Mouse (Mus musculus) adrenal gland, postnatal 14 days (tissue): Measurements from ENCODE around the gene Txk. TPM values are rescaled to one million over a fixed set of nuclear protein-coding genes. Genes with fewer than 3 reads are reported as not detected.

Experiments
- DNase-seq: peaks from one replicate; pipeline ENCODE4 v3.0.0; 2021; ENCODE audit warnings: mixed read lengths
- total RNA-seq: library from RNA; stranded (reverse); gene quantifications from 2 replicates; pipeline ENCODE4 v1.2.3, GENCODE M21; 2021

Txk gene
- total RNA-seq, 1 experiment from 2014 or later: not detected

DNA sequence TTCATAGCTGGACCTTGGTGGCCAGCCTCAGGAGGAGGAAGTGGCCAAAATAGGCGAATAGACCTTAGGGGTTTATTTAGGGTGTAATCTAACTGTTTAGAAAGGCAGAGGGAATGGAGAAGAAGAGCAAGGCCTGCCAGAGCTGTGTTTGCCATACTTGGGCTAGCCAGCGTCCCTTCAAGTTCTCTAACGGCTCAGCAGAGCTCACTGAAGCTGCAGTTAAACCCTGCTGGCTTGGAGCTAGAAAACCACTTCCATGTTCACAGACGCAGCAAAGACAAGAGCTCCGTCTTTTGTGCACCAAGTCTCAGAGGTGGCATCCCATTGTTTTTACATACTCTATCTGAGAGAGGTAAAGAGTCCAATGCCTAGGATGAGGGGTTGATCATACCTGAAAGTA, 2.4 kb downstream of the Txk start:
- no peak for DNase-seq

DNA sequence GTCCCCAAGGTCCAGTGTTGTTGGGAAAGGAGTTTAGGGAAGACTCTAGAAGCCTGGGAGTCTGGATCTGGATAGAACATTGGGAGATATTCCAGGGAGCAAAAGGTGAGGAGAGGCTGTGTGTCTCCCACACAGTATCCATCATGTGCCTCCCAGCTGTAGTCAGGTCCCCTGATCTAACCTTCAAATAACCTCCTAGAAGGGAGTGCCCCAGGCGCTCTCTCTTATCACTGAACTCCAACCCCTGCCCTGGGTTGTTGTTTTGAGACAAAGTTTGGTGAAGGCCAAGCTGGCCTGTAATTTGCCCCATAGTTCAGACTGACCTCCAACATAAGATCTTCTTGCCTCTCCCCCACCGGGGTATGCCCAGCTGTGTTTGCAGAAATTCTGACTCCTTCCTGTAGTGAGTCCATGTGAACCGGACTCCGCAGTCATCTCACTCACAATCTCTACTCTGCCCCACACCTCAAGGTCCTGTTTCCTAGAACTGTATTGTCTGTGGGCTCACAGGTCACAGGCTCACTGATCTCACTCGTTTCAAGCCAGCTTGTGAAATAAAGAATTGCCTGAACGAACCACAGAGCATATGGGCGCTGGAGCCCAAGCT, 3.8 kb downstream of the Txk start:
- DNase-seq: no peak

DNA sequence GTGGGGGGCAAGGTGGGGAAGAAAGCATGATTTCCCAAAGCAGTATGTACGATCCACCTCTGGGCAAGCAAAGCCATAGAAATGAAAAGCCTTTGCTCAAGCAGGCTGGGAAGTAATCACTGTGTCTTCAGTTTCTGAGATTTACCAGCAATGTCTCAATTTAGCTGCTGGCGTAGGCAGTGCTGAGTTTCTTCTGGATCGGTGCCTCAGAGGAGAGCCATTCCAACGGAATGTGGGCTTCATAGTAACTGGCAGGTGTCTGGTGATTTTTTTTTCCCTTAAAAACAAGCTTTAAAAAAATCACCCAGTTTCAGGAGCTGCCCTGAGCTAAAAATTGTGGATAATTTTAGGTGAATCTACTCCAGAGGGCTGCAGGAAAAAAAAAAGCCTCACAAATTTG, 5.2 kb downstream of the Txk start:
- DNase-seq: no peak

DNA sequence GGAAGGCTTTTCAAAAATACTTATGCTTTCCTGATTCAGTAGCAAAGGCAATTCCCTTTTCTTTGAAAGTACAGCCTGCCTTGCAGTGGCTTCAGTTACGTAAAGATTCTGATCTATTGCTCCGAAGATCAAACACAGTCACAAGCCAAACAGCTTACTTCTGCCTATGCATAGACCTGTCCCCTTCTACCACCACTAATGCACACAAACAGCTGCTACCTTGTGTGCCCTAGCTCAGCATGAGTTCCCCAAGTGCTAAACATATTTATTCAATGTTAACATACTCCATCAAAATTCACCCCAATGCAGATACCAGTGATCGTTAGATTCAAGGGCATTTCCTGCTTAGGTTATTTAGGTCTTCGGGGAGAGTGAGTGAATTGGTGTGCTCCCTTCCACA, 6.1 kb downstream of the Txk start:
- no peak for DNase-seq

DNA sequence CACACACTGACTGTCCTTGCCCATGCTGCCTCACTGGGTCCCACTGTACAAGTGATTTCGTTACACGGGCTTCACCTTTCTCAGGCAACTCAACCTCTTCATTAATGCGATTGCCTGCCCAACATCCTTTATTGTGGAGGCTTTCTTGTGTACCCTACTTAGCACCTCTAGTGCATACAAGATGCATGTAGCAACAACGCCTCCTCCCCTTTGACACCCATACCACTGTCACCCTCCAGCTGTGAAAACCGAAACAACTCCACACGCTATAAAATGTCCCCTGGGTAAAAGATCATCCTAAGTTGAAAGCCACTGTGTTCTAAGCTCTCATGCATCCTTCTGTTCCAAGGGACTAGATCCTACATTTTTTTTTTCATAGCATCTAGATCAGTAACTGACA, 9.5 kb downstream of the Txk start:
- DNase-seq: no peak

DNA sequence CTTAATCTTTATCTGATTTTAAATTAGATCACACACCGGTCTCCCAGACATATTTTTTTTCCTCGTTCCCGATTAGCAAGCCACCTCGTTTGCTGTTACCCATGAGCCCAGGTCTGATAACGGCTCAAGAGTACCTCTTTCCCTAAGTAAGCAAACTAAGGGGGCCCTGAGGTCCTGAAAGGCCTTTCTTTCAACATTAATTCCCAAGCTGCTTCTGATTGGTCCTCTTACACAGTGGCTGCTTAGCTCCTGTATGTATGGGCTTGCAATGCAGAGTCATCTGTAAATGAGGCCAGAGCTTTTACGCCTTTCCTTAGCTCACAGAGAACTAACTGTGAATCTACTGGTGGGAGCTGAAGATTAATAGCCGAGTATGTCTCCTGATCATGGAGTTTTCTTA, 15.7 kb downstream of the Txk start:
- no peak for DNase-seq

DNA sequence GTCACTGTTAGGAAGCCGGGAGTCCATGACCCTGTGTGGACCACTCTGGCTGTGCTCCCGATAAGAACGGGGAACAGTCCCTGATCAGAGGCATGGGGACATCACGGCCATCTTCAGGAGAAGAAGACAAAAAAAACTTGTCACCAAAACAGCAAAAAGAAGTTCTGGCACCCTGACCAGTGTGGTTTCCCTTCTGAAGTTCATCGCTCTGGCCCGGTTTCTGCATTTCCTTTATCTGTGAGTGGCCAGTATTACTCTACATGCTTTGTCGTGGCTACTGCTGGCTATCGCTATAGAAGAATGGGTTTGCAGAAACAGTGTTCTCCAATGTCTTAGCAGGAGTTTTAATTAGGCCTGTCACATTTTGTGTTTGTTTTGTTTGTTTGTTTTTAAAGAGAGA, 16.1 kb downstream of the Txk start:
- DNase-seq: no peak

DNA sequence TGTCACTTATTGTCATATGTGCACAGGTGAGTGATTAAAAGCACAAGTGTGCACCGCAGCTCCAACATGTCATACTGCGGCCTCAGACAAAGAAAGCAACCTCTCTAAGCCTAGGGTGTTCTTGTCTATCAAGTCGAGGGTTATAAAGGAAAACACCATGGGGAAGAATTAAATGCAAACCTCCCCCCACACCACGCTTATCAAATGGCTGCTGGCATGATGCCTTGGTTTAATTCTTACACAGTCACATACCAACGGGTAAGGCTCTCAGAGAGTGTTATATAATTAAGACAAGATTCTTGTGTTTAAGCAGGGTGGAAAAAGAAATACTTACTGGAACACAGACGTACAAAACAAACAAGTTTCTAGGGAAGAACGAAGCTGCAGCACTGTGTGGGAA, 16.8 kb downstream of the Txk start:
- DNase-seq: no peak

DNA sequence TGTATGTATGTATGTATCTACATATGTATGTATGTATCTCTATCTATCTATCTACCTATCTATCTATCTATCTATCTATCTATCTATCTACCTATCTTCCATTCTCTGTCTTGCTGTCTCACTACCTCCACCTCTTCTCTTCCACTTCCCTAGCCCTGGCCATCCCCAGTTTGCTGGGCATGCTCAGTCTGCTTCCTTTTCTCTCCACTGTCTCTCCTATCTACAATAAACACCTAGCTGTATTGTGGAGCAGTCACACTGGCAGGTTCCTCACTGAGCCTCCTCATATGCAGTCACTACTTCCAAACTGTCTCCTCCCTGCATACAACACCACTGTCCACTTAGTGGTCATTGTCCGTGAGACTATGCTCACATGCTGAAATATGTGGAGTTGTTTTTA, 19.7 kb downstream of the Txk start:
- no peak for DNase-seq

DNA sequence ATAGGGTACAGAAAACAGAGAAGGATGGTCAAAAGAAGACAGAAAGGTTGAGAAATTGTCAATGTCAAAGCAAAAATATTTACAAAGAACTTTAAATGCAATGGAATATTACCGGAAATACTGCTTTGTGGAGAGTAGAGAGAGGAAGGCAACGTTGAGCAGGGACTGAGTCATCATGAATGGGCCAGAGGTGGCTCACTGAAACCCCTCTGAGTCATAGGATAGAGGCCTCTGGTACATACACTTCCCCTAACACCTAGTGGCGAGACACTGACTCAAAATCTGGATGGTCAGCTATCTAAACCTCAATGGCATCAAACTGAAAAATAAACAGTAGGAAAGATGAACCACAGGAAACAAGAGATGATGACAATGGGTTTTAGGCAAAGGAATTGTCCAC, 27.2 kb downstream of the Txk start:
- no peak for DNase-seq

DNA sequence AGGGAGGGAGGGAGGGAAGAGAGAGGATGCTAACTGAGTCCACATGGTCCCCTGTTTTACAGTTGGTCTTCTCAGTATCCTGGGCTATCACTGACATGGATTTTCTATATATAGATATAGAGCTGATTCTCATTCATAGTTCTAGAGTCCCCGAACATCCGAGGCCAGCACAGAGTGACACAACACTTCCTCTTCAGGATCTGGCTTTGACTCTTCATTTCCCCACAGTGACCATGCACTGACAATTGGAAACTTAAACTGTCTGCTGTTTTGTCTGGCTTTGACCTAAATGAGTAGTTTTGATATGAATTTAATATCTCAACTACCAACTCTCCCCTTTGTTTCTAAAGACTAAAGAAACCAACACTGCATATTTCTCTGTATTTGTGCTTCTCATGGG, 29.1 kb downstream of the Txk start:
- DNase-seq: no peak

DNA sequence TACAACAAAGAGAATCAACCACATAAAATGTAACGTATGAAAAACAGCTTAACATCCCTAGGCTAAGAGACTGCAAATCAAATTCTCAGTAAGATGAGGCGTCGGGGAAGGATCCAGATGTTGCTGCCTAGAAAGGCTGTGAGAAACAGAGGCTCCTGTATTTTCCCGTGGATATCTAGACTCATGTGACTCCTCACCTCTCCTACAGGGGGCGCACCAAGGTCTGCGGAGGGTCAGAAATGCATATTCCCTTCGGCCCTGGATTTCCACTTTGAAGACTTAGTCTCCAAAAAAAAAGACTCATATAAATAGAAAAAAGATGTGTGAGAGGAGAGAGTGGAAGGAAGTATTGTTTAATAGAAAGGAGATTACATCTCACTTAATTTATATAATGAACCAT, 32.0 kb downstream of the Txk start:
- DNase-seq: peak; percentile 8

DNA sequence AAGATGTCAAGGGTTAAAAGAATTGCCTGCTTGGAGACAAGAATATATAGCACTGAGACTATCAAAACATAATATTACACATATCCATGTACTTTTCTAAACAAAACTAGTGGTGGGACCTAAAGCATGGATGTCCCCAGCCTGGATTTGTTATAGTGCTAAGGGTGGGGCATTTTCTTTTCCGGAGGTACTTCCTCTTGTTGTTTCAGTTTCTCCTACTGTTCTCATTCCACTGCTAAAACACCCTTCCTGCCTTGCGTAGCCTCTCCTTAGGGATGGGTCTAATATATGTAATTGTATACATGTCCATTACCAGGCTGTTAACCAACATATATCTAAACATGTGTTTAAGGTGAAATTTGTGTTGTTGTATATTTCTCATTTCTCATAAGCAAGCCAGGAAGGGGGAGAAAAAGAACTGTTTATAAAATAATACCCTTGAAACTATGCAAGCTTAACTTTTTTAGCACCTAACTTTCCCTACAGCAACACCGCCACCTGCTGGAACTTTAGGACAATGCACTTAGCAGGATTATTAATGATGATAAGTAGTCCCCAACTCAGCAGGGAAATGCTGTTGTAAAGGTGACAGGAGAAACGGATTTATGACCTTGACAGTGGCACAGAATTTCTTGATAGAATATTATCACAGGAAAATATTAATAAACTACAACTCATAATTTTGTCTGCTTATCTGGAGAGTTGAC, 41.9 kb downstream of the Txk start:
- DNase-seq: peak; percentile 76

DNA sequence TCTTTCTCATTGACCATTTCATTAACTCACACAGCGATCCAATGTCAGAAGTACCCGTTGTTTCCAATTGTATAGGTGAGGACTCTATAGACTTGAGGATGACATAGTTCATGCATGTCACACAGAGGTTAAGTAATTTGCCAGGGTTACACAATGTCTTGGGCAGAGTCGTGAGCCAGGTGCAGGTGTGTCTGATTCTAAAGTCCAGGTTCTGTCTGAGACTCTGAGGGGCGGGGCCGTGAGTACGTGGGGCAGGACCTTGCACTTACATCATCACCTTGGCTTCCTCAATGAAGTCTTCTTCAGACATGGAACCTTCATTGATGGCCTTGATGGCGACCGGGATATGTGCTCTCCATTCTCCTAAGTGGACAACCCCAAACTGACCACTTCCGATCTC, 42.6 kb downstream of the Txk start:
- DNase-seq: no peak

DNA sequence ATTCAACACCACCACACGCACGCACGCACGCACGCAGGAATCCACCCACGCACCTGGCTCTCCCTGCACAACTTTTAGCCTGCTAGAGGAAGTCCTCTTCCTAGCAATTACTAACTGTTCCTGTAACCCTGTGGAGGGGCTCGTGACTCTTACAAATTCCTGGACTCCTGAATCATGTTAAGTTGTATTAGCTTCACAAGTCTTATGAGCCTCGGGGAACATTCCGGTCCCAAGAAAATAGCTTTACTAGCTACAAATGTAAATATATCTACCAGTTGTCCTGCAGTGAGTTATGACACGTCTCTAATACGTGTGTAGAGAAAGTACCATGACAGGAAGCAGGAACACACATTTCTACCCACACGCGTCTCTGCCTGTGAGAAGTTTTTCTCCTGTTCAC, 43.1 kb downstream of the Txk start:
- DNase-seq: no peak

DNA sequence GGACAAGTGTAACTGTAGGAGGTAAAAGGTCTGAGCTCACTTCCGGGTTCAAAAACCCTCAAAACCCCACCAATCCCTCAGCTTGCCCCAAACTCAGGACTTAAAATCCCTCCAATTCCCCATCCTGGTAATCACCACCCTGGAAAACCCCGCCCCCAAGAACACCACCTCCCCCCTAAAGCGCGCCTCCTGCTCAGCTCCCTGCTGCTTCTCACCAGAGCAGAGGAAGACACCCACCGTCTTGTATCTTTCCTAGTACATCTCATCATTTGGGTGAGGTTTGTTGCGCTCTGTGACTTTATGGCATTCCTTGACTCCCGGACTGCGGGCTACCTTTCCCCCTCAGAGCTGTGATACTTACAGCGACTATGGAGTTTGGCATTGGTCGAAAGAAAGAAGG, 45.9 kb downstream of the Txk start:
- no peak for DNase-seq

DNA sequence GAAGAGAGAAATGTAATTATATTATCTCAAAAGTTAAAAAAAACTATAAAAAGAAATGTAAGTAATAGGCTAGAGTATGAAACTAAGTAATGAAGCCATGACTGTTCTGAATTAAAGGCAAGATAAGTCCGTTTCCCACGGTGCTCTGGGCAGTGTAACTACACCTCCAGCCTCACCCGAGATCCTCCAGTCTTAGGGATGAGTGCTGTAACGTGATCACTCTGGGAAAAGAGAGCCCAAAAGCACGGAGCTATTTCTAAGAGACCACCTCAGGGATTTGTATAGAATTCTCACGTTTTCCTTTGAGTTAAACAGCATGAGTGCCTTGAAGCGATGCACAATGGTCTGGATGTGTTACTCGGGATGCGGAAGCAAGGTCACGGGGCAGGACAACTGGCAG, 46.5 kb downstream of the Txk start:
- no peak for DNase-seq

DNA sequence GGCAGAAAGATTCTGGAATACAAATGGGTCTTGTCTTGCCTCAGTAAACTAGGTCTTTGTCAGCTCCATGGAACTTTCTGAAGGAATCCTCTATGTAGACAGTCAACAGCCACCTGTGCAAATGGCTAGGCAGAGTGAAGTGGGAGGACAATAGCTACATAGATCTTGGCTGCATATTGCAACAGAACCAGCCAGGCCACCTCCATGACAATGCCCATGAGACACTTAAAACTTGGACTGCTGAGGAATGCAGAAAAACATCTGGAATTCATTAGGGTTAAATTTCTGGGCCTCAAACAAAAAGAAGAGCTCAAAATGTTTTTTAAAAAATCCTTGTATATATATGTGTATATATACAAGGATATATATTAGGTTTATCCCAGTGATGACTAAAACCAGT, 50.4 kb downstream of the Txk start:
- no peak for DNase-seq

DNA sequence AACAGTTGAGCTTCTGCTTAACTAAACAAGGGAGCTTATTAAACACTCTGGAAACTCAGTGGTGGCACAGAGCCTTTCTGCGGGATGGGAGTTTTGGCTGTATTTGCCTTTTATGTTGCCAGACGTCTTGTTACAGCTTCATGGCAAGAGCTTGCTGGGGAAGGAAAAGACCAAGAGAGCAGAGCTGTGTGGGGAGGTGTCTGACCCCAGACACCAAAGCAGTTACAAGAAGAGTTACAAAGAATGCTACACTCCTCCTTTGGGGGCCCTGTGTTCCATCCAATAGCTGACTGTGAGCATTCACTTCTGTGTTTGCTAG, 53.1 kb downstream of the Txk start:
- DNase-seq: no peak

DNA sequence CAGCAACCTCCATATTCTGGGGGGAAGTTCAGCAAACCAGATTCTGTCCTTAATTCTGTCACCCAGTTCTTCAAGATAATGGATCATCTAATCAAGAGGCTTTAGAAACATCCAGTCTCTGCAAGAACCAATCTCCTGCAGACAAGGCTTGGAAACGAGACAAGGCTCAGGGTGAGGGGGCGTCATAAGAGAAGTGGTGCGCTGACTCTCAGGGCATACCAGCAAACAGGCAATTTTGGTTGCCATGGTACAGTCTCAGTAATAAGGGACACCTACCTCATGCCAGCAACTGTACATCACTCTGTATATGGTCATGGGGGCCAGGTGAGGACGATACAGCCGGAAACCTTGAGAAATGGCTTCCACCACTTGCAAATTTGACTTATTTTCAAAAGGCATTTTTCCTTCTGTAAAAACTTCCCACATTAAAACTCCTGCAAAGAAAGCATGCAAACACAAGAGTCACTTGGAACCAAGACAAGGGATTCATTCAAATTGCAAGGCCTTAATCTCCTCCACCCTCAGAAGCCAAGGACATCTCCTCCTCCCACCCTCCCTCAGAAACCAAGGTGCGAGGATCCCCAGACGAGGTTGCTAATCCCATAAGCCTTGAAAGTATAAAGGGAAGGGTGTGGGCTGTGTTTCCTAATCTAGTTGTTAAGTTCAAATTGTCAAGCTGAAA, 53.6 kb downstream of the Txk start:
- no peak for DNase-seq

DNA sequence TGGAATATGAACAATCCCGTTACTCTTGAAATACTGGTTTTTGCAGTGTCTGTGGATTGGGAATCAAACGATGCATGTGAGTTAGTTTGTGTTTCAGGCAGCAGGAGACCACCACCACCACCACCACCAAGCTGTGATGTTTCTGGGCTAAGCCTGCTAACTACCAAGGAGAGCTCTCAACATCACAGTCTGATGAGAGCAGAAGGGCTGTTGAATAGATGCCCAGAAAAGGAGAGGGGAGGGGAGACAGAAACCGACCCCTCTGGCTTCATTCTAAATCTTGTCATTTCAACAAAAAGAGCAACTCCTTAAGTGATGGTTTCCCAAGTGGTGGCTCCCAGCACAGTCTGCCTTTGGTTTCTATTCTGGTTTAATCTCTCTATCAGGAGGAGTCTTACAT, 54.2 kb downstream of the Txk start:
- no peak for DNase-seq

DNA sequence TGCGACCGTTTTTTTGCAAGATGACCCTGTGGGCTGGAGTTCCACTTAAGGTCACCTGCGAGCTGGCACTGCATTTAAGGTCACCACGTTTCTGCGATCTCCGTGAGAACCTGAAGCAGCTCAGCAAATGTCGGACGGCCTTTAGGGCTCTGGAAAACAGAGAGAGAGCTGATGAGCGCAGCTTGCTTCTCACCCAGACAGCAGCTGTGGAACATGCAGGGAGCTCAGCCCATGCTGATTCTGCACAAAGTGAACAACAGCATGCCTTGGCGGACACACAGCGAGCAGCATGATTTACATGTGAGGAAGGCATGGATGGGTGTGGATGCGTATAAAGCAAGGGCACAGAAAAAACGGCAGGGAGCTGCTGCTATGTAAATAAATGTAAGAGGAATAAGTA, 56.1 kb downstream of the Txk start:
- no peak for DNase-seq

DNA sequence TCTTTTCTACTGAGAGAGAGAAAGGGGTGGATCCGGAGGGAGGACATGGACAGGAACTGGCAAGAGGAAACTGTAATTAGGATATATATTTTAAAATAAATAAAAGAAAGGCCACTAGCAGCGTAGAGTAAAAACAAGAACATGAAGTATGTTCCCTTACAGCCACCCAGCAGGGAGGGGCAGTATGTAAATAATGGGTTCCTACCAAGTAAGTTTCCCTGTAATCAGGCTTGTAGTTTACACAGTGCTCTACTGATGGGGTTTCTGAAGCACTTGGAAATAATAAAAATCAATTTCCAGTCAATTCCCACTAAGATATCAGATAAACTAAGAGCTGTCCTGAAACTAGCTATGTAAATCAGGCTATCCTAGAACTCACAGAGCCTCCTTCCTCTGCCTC, 57.9 kb downstream of the Txk start:
- no peak for DNase-seq

DNA sequence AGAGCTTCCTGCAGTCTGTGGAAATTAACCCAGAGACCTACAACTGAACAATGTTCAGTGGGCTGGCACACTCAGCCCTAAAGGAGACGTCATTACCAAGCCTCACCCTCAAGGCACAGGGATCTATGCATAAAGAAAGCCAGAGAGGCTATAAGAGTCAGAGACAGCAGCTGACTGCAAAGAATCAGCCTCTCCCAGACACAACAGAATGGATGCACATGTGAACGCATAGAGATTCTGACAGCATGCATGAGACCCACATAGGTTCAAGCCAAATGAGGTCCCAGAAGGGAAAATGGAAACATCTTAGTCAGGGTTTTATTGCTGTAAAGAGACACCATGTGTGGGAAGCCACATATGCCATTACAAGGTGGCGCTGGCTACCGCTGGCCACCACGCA, 62.1 kb downstream of the Txk start:
- DNase-seq: no peak
